Mouse (Mus musculus) erythroid progenitor cell, adult 5-6 weeks (primary cell): Measurements from ENCODE around the gene Rad51b. TPM values are rescaled to one million over a fixed set of nuclear protein-coding genes. Genes with fewer than 3 reads are reported as not detected.

Source experiments
- ATAC-seq: replicated peaks from 2 replicates; pipeline ENCODE4 v1.8.0; 2016; ENCODE audit warnings: moderate number of reproducible peaks, mild to moderate bottlenecking, moderate TSS enrichment, inconsistent platforms; ENCODE audit not compliant: poor library complexity, low FRiP score, severe bottlenecking
- total RNA-seq, 2 experiments: library from RNA; stranded (forward) in 1 of 2; stranded (reverse) in 1 of 2; fragments of 150-400 nt in 1 of 2; fragments of 186-747, 209-891 nt in 1 of 2; gene quantifications; 2 replicates each; pipeline versions ENCODE4 v1.2.3 to v1.2.4; 2015 to 2017; ENCODE audit warnings: low replicate concordance in 2 of 2

Rad51b gene
- total RNA-seq, 2 experiments from 2014 or later, result 9.5 to 12.6 TPM

DNA sequence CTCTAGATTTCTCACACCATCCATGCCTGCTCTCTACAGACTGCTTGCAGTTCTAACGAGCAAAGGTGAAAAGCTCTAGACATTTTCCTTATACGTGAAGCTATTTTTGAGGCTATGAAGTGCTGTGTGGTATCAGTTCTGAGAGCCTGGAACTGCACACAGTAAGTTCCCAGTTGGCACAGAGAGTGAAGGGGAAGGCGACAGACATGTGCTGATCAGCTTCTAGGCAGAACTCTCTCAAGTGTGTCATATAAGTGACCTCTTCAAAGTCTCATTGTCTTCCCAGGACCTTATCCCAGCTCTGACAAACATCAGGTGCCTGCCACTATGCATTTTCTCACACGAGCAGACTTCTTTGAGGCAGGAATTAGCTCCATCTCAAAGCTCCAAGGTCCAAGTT, 530.7 kb downstream of the Rad51b start:
- ATAC-seq, result peak; percentile 27; the same call in 1 of the 2 replicates

DNA sequence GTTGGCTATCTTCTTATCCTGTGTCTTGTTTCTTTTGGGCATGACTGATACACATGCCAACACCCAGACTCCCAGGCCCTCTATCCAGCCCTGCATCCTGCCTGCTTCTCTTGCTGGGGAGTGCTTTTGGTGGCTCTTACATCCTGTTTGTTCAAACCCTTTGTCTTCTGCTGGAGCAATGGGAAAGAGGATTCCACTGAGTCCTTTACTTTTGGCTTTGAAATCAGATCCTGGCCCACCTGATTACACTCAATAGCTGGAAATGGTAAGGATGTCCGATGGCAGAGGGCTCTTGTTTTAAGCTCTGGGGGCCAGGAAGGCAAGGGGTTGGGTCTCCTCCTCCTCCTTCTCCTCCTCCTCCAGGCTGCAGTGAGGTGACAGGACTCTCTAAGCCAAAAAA, 533.6 kb downstream of the Rad51b start:
- no peak for ATAC-seq

DNA sequence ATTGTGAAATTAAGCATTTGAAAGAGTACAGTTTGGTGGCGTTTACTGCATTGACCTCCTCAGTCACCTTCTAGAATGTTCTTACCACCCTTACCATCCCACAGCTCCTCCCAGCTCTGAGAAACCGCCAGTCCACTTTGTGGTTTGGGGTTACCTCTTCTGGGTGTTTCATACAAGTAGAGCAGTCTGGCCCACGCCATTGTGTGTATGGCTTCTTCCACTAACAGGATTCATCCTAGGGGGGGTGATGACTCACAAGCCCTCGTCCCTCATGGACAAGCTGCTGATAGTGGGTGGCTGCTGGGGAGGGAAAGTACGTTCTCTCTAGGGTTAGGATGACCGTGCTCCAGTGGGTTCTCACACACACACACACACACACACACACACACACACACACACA, 535.5 kb downstream of the Rad51b start:
- ATAC-seq, result no peak

DNA sequence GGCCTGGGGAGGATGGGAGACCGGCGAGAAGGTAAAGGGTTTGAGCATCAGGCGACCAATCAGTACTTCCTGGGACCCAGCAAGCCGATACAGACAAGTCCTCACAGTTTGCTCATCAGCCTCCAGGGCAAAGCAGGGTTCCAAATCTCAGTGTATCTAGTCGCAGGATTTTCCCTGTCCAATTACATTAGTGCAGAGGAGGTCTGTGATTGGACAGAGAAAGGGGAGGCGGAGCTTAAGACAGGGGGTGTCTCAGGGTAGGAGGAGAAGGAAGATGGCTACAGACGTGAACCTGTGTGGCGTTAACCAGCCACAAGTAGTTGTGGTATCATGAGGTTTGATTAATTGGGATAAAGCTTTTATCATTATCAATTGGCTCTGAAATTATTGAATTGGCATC, 538.4 kb downstream of the Rad51b start:
- ATAC-seq, result no peak

DNA sequence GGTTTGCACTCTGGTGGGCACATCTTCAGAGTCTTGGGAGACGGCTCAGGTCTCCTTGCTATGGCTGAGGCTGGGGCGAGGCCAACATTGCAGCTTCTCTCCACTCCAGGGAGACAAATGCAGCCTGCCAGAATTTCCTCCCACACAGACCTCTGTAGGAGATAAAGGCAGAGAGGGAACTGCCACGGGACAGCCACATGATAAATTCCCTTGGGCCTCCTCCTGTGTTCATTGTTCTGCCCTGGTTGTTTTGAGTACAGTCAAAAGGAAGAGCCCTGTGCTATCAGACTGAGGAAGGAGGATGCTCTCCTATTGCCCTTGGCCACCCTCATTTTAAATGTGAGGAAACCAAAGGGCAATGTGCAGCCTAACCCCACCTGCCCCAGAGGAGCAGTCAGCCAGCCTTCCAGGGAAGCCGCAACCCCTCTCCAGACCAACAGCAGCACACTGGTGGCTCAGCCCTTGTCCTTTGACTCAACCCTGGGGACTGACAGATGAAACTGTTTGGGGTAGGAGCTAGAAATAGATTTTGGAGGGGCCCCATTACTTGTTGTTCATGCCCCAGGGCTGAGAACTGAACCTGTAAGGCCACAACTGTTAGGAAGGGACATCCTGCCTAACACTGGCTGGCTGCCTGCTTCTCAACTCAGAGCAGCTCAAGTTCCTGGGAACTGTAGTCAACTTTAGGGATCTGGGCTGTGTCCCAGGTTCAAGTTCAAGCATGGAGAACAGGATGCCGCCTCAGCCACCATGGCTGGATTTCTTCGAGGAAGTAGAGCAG, 541.3 kb downstream of the Rad51b start:
- 0 out of 2 replicates have a peak, but pooled peaks have one; percentile 47 for ATAC-seq

DNA sequence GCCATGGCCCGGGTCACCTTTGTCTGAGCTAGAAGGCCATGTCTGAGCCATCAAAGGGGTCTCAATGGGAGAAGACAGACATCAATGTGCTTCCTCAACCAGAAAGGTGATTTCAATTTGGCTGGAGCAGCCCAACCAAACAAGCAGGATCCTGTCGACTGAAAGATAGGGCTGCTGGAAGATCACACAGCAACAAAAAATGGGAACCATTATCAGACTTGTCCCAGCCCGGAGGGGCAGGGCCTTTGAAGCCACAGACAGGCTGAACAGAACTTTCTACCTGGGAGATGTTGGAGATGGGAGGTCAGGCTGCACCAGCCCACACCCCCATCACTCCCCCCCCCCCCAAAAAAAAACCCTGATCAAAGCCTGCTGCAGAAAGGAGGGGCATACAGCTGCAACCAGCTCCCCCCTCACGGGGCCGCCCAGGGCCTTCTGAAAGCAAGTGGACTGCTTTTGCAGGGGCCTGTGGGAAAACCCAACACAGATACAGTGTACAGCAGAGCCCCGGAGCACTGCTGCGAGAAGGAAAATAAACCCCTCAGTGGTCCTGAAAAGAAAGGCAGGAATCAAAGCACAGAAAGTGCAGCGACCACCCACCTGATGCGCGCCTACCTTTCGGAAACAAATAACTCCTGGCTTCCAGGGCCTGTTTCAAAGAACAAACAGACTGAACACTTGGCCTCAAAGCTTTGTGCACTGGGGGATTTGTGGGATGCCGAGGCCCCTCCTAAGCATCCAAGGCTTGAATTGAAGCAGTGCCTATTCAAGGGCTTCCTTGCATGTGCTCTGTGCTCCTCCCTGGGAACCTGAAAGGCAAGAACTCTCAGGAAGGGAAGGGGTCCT, 542.2 kb downstream of the Rad51b start:
- ATAC-seq, result no peak

DNA sequence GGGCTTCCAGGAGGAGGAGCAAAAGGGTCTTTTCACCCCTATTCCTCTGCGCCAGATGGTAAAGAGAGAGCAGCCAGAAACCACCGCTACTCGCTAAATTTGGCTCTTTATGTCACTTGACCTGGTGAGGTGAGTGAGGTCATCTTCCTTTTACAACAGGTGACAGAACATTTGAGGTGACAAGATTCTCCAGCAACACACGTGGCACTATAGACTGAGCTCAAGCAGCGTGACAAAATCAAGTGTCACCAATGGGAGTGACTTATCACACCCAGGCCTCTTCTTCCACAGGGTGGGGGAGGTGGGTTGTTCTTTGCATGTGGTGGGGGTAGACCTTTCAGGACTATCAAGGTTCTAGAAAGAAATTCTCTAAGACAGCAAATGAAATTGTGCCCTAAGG, 543.4 kb downstream of the Rad51b start:
- ATAC-seq, result no peak

DNA sequence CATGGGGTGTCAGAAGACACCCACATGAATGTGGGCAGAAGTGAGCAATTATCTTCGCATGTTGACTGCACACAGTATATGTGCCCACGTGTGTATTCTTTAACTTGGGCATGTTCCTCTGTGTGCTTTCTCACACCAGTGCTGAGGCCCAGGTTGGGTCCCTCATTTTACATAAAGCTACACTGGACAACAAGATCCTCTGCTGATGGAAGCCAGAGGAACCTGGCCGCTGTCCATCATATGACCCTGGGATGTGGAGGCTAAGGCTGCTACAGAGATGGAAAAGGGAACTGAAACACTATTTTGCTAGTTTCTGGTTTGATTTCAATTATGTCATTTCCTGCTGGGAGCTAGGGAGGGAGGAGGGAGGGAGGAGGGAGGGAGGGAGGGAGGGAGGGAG, 544.2 kb downstream of the Rad51b start:
- ATAC-seq, result no peak

DNA sequence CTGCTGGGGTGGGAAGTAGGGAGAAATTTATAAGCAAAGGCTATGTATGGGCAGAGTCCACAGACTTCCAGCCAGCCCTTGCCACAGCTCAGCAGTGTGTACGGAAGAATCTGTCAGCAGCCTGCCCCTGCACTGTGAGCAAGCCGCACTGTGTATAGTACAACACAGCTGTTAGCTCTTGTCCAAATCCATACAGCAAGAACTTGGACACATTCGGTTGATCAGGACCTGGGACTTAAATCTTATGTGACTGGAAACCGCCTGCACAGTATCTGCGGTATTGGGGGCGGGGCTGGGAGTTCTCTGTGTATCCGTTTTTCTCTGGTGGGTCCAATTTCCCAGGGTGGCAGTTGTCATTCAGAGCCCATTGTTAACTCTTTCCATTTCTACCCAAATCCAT, 545.2 kb downstream of the Rad51b start:
- no peak for ATAC-seq

DNA sequence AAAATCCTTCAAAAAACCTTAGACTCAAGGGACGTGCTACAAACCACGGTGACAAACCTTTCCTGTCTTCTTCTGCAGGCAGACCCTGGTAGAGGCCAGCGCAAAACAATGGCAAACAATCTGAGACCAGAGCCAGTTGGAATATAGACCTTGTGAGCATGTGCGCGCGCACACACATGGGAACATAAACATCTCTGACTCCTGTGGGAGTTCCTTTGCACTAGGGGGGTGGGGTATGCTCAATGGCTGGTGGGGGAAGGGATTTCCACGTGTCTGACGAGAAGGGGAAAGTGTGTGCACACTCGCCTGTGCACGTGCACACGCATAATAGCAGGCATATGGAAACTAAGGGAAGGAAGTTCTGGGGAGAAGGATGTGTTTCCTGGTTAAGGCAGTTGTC, 545.9 kb downstream of the Rad51b start:
- ATAC-seq, result no peak

DNA sequence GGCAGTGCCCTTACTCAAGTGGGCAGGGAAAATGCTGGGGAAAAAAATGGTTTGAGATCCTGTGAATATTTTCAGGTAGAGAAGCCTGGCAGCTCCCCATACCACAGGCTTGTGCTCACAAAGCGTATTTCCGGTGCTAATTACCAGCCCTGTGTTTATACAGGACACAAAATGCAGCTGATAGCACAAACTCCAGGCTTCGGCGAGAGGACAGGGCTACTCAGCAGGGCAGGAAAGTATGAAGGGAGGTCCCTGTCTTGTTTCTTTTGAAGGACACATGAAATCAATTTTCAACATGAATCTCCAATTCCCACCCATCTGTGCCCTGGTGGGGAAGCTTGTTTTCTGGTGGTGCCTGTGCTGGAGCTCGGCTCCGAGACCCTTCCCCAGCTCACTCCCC, 546.4 kb downstream of the Rad51b start:
- ATAC-seq, result no peak

DNA sequence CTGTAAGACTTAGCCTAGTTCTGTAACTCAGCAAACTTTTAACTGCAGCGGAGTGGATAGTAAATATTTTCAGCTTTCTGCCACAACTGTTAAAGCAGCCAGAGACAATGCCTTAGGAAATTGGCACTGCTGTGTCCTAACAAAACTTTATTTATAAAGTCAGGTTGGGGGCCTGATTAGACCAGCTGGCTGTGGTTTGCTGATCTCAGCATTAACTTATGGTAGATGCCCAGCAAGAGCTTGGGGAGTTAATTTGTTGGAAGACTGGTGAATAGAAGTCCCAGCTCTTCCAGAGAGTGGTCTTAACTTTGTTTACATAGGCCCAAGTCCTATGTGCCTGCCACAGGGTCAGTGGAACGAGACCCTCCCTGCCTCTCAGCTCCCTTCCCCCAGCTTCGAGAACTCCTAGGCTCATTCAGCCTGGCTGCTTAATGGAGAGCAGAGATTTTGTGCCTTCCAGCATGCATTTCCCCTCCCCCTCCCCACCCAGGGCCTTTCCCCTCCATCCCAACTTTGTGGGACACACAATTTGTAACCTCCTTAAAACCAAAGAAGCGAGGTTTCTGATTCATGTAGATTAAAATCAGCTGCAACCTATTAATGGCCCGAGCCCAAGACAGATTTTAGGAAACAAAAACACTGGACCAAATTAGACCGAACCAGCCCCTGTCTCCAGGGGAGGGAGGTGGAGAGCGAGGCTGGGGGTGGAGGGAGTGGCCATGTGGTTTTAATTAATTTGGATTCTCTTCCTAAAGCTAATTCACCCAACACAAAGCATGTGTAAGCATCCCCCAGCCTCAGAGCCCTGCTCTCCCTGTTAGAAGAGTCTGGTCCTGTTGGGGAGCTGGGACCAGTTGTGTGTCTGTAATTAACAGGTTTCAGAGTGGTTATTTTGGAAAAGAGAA, 549.4 kb downstream of the Rad51b start:
- ATAC-seq, result no peak

DNA sequence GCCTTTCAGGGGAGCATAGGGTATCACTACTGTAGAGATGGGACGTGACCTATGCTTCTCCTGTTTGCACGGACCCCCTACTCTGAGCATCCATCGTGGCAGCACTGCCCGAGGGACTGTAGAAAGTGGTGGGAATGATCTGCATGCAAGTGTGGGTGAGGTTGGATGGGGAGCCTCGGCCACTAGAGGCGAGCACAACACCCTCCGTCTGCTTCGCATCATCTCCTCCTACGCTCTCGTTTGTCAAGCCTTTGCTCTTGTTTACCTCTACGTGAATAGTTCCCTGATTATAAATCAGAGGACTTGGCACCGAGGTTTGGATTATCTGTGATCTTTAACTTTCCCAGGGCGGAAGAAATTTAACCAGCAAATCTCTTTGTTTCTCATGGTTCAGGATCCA, 551.5 kb downstream of the Rad51b start:
- ATAC-seq, result no peak

DNA sequence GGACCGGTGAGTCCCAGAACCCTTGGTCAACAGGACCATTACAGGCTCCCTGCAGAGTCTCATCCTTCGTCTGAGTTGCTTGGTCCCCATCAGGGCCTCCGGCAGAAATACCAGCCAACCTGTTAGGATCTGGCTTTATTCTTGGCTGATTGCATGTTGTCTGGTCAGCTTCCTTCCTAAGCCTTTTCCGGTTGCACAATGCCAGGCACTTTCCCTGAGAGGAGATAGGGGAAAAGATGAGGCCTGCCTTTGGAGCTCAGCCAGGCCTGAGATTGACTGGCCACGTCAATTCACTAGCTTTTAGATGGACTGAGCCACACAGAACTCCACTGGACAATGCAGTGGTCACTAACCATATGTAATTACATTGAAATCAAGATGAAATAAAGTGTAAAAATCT, 552.9 kb downstream of the Rad51b start:
- ATAC-seq, result no peak

DNA sequence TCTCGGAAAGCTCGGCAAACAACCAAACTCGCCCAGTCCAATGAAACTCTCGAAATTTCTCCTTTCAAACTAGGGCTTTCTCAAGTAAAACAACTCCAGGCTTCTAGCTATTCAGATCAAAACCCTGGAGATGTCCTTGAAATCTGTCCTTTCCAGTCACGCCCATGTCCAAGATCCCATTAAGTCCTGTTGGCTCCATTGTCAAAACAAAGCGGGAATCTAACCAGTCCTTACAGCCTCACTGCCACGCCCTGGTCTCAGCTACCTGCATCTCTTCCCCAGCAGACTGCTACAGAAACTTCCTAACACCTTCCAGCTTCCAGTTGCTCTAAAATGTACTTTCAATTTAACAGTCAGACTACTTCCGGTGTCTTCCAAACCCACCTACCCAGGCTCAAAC, 554.8 kb downstream of the Rad51b start:
- no peak for ATAC-seq

DNA sequence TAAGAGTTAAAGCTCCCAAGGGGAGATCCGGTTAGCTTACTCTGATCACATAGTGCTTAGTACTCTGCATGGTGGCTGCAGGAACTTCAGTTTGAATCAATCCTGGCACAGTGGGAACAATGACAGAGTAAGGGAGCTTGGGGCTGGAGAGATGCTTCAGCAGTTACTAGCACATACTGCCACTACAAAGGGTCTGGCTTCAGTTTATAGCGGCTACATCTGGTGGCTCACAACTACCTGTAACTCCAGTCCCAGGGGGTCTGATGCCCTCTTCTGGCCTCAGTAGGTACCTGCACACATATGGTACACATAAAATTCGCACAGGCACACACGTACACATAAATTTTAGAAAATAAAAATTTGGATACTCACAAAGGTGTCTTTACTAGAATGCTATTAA, 555.5 kb downstream of the Rad51b start:
- ATAC-seq, result no peak

DNA sequence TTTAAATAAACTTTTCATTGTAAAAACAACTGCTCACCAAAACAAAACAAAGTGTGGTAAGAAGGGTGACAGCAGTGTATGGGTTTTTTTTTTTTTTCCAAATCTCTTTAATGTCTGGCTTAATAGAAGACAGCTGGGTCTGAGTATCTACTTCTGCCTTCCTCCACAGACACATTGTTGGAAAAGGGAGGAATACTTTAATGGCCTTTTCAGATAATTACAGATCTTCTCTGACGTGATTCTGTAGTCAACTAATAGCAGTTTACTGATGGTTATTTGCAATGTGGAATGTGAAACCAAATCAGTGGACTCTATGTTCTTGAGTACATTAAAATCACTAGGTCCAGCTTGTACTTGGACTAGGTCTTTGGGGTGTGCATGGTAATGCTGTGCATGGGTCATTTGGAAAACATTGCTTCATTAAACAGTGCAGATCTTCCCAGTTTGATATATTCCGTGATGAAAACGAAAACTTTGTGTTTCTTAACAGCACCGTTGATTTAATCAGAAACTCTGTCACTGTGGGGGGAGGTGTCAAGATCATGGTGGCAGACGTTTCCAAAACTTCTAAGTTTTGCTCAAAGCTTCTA, 556.9 kb downstream of the Rad51b start:
- ATAC-seq, result no peak

DNA sequence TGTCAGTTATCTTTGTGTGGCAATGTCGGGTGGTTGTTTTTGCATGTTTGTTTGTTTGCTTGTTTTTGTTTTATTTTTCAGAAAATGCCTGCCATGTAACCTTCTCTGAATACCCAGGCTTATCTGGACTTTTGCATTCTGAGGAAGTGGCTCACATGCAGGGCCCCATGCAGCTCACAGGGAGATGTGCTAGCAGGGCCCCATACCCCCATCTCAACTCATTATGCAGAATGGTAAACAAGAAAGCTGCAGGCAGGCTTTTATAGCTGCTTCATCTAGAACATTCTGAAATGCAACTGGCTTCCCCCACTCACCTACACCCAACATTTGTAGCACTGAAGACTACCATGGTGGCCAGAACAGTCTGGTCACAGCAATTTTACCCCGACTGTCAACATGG, 557.4 kb downstream of the Rad51b start:
- no peak for ATAC-seq

DNA sequence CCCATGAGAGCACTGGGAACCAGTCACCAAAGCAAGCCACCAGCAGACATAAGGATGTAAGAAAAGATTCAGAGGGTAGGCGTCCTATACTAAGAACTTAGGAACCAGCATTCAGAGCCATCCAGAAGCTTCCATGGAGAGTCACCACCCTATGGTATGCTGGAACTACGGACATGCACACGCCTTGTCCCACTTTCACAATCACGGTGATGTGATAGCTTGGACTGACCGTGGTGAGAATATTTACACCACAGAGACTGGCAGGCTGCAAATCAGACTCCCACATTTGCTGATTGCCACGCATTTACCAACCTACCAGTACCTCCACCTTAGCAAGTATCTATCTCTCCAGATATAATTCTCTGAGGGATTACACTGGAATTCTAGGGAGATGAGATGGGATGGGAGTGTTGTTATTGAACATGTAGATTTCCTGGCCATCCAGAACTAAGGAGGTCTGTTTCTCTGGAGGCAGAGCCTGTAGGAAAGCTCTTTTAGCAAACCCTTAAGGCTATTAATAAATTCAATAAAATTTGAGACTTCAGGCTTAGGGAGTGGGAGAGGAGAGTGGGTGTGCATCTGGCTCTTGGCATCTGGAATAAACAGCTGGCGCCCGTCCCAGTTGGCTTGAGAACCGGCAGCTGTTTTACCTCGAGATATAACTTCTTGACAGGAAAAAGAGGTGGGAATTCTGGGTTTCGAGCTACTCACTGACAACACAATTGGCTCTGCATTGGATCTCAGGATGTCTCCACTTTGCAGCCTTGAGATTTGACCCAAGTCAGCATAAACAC, 559.2 kb downstream of the Rad51b start:
- ATAC-seq, result no peak
